Mouse (Mus musculus) neural tube, embryonic 11.5 days (tissue): ENCODE measurements around the gene Zfp513. TPM values are rescaled to one million over a fixed set of nuclear protein-coding genes. Genes with fewer than 3 reads are reported as not detected.
A peak's percentile ranks its signal among the peaks of the same experiment; 100 is the strongest.

Experiments used
- ATAC-seq: fragments of 200-750 bp; cut with Nextera tagmentation; 2 replicates; pipeline ENCODE4 v1.8.0; 2017; ENCODE audit warnings: moderate number of reproducible peaks, mild to moderate bottlenecking, moderate TSS enrichment, moderate library complexity; ENCODE audit not compliant: insufficient read depth, low FRiP score, low TSS enrichment
- DNase-seq: peaks from one replicate; pipeline ENCODE4 v3.0.0-alpha.2; 2015; ENCODE audit warnings: low spot score
- H3K27ac ChIP-seq: fragments of 300-500 bp; sonication (generic); 2 replicates; pipeline ENCODE4 v1.5.1; 2014; ENCODE audit warnings: low read depth, mild to moderate bottlenecking, low read length
- H3K27me3 ChIP-seq: fragments of 300-500 bp; sonication (generic); 2 replicates; pipeline ENCODE4 v1.6.1; 2014; ENCODE audit warnings: mild to moderate bottlenecking, low read length, mixed read lengths; ENCODE audit not compliant: control insufficient read depth, insufficient read depth
- H3K36me3 ChIP-seq: fragments of 300-500 bp; sonication (generic); 2 replicates; pipeline ENCODE4 v1.6.1; 2014; ENCODE audit warnings: mild to moderate bottlenecking, low read length, moderate library complexity, mixed read lengths; ENCODE audit not compliant: control insufficient read depth, insufficient read depth
- H3K4me1 ChIP-seq: fragments of 300-500 bp; sonication (generic); 2 replicates; pipeline ENCODE4 v1.6.1; 2014; ENCODE audit warnings: low read length, mixed read lengths; ENCODE audit not compliant: control insufficient read depth, insufficient read depth
- H3K4me2 ChIP-seq: fragments of 300-500 bp; sonication (generic); 2 replicates; pipeline ENCODE4 v1.6.1; 2014; ENCODE audit warnings: low read depth, mild to moderate bottlenecking, moderate library complexity
- H3K4me3 ChIP-seq: fragments of 300-500 bp; sonication (generic); 2 replicates; pipeline ENCODE4 v1.5.1; 2014; ENCODE audit warnings: low read depth, low read length
- H3K9ac ChIP-seq: fragments of 300-500 bp; sonication (generic); 2 replicates; pipeline ENCODE4 v1.6.1; 2014; ENCODE audit warnings: mild to moderate bottlenecking, low read length
- H3K9me3 ChIP-seq: fragments of 300-500 bp; sonication (generic); 2 replicates; pipeline ENCODE4 v1.6.1; 2016; ENCODE audit warnings: low read length; ENCODE audit not compliant: control insufficient read depth
- WGBS: fragments of 180-500 bp; shearing (Covaris S2); extraction: QIAGEN DNeasy Blood & Tissue Kit; methylation state at CpG from one replicate; pipeline ENCODE4 v1.1.7; 2014; 5-methylcytosine and 5-hydroxymethylcytosine counted together
- polyA plus RNA-seq: library from polyadenylated mRNA; unstranded; fragments of >200 nt; fragmentation: Nextera tagmentation; extraction: Ambion mirVana; gene quantifications from 2 replicates; pipeline ENCODE4 v1.2.1, GENCODE M21; 2014

The Zfp513 gene
- polyA plus RNA-seq, 1 experiment from 2014 or later: 7.0 TPM

GRCm38 (mm10) chr5:31203866-31204265 lies 1.8 kb upstream of the Zfp513 start:
- H3K27ac ChIP-seq: no peak overlapping the region
- DNase-seq (no peak), ATAC-seq (no peak)
- WGBS: 89% methylated on average over 2 of the region's 2 CpGs
- peaks cover 14% of the 10 kb centered on the region; the same call in 1 of the 2 replicates for H3K4me1 ChIP-seq
- H3K4me2 ChIP-seq: no peak overlapping the region
- H3K27me3 ChIP-seq: no peaks in the 10 kb centered on the region
- H3K4me3 ChIP-seq: no peak overlapping the region
- peaks cover 5% of the 10 kb centered on the region for H3K9me3 ChIP-seq
- no peak overlapping the region for H3K9ac ChIP-seq
- peaks cover 29% of the 10 kb centered on the region for H3K36me3 ChIP-seq

- H3K9ac ChIP-seq: peak overlapping the region; percentile 67; the same call in 1 of the 2 replicates
- peak overlapping the region; percentile 70 for H3K4me2 ChIP-seq
- WGBS: 80% methylated on average over 7 of the region's 7 CpGs
- no peak for DNase-seq
- no peak for ATAC-seq
- peak overlapping the region; percentile 81 for H3K4me3 ChIP-seq
- H3K36me3 ChIP-seq: peaks cover 33% of the 10 kb centered on the region
- no peaks in the 10 kb centered on the region for H3K27me3 ChIP-seq
- H3K4me1 ChIP-seq: peaks cover 14% of the 10 kb centered on the region; the same call in 1 of the 2 replicates
- peak overlapping the region; percentile 76; the same call in 1 of the 2 replicates for H3K27ac ChIP-seq
- H3K9me3 ChIP-seq: peaks cover 5% of the 10 kb centered on the region
Observed at GRCm38 (mm10) chr5:31202933-31203332, 830 bp upstream of the Zfp513 start.

DNA sequence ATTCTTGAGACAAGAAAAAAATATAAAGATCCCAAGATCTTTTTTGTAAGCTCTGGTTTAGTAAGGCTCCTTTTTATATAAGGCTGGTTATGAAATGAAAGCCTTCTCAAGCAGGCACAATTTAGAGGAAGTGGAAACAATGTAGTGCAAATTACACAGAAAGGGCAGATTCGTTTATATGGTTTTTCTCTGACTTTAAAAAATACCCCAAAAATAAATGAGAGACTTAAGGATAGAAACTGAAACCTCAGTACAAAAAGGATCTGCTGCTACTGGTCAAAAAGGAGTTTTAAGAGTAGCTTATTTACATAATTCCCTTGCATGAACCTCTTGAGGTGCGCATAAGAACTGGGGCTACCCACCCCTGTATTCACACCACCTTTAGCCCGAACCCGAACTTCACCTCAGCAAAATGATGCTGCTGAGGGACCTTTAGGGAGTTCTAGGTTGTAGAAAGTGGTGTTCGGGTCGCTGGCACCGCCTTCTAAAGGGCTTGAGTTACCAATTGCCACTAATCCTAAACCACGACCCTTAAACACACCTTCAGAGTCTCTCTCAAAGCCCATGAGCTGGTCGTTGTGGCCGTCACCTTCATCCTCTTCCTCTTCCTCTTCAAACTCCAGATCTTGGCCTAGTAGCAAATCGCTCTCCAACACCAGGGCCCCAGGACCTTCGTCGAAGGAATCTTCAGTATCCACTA lies 911 bp downstream of the Zfp513 start:
- peak overlapping the region; percentile 81 for H3K4me3 ChIP-seq
- ATAC-seq (no peak), DNase-seq (no peak)
- H3K27me3 ChIP-seq: no peaks in the 10 kb centered on the region
- peak overlapping the region; percentile 89 for H3K4me2 ChIP-seq
- peaks cover 39% of the 10 kb centered on the region for H3K36me3 ChIP-seq
- H3K27ac ChIP-seq: peak overlapping the region; percentile 57; the same call in 1 of the 2 replicates
- peak overlapping the region; percentile 88 for H3K9ac ChIP-seq
- H3K4me1 ChIP-seq: peaks cover 14% of the 10 kb centered on the region; the same call in 1 of the 2 replicates
- 24% methylated on average over 13 of the region's 13 CpGs for WGBS
- peaks cover 5% of the 10 kb centered on the region for H3K9me3 ChIP-seq

DNA sequence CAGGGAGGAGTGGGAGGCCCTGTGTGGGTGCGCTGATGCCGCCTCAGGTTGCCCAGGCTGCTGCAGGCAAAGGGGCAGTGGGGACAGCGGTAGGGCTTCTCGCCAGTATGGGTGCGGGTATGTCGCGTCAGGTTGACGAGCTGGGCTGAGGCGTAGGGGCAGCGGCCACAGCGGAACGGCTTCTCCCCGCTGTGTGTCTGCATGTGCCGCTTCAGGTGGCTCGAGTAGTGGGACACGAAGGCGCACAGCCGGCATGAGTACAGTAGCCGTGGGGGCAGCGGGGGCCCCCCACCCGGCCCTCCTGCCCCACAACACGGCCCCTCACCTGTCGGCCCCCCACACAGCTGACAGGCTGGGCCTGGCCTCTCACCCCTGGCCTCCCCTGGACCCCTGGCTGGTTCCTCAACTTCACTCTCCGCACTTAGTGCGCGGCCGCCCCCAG lies 1.8 kb downstream of the Zfp513 start:
- Histone ChIP-seq H3K4me3 (peak overlapping the region; percentile 12; the same call in 1 of the 2 replicates), H3K4me2 (peak overlapping the region; percentile 89; the same call in 1 of the 2 replicates), H3K27ac (no peak overlapping the region; the same call in 1 of the 2 replicates), H3K36me3 (peaks cover 37% of the 10 kb centered on the region), H3K9me3 (peaks cover 5% of the 10 kb centered on the region), H3K4me1 (peaks cover 14% of the 10 kb centered on the region; the same call in 1 of the 2 replicates), H3K27me3 (no peaks in the 10 kb centered on the region), H3K9ac (no peak overlapping the region)
- no peak for DNase-seq
- no peak for ATAC-seq
- 90% methylated on average over 27 of the region's 27 CpGs for WGBS

- no peak for DNase-seq
- H3K4me1 ChIP-seq: peaks cover 14% of the 10 kb centered on the region; the same call in 1 of the 2 replicates
- no peak overlapping the region for H3K4me2 ChIP-seq
- 87% methylated on average over 9 of the region's 9 CpGs for WGBS
- no peak overlapping the region for H3K9ac ChIP-seq
- H3K4me3 ChIP-seq: peak overlapping the region; percentile 12; the same call in 1 of the 2 replicates
- peaks cover 5% of the 10 kb centered on the region for H3K9me3 ChIP-seq
- ATAC-seq: no peak
- H3K27ac ChIP-seq: no peak overlapping the region; the same call in 1 of the 2 replicates
- H3K36me3 ChIP-seq: peaks cover 37% of the 10 kb centered on the region
- no peaks in the 10 kb centered on the region for H3K27me3 ChIP-seq
Observed at GRCm38 (mm10) chr5:31199893-31200292, 2.2 kb downstream of the Zfp513 start.

DNA sequence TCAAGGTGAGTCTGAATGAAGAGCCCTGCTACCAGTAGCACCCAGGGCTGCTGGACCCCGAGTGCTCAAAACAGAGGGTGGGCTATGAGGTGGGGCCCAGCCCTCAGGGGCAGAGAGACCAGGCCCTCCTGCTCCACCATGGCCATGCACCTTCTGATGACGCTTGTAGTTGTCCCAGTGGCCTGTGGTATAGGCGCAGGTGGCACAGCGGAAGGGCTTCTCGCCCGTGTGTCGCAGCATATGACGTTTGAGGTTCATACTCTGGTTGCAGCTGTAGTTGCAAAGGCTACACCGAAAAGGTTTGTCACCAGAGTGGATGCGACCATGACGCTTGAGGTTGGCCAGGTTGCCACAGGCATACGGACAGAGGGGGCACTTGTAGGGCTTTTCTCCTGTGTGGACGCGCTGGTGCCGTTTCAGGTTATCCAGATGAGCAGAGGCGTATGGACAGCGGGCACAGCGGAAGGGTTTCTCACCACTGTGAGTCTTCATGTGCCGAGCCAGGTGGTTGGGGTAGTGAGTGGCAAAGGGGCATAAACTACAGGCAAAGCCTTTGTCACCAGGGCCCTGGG lies 2.7 kb downstream of the Zfp513 start:
- 94% methylated on average over 19 of the region's 19 CpGs for WGBS
- Histone ChIP-seq H3K4me2 (no peak overlapping the region), H3K36me3 (peaks cover 37% of the 10 kb centered on the region), H3K4me1 (peaks cover 14% of the 10 kb centered on the region), H3K9me3 (peaks cover 5% of the 10 kb centered on the region), H3K9ac (no peak overlapping the region), H3K4me3 (no peak overlapping the region), H3K27ac (no peak overlapping the region; the same call in 1 of the 2 replicates), H3K27me3 (no peaks in the 10 kb centered on the region)
- no peak for DNase-seq
- ATAC-seq: no peak

GRCm38 (mm10) chr5:31198616-31199320 lies 3.3 kb downstream of the Zfp513 start:
- Histone ChIP-seq H3K4me1 (peaks cover 20% of the 10 kb centered on the region), H3K27ac (no peak overlapping the region), H3K27me3 (no peaks in the 10 kb centered on the region), H3K4me3 (no peak overlapping the region), H3K9ac (no peak overlapping the region), H3K36me3 (peaks cover 37% of the 10 kb centered on the region), H3K4me2 (no peak overlapping the region), H3K9me3 (peaks cover 5% of the 10 kb centered on the region)
- 86% methylated on average over 5 of the region's 5 CpGs for WGBS
- no peak for DNase-seq
- ATAC-seq: no peak

DNA sequence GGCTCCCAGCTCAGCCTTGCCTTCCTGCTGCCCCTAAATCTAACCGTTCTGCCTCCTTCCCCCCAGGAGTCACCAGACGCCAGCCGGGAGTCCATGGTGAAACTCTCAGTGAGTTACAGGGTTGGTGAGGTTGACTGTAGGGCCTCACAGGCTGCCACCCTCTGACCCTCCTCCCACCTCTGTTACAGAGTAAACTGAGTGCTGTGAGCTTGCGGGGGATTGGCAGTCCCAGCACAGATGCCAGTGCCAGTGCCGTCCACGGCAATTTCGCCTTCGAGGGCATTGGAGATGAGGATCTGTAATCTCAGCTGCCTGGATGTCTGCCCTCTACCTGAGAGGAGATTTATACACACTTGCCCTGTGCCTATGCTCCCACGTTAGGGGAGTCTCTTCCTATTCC lies 3.9 kb downstream of the Zfp513 start:
- Histone ChIP-seq H3K27me3 (no peaks in the 10 kb centered on the region), H3K9me3 (peaks cover 5% of the 10 kb centered on the region), H3K36me3 (peaks cover 35% of the 10 kb centered on the region), H3K27ac (no peak overlapping the region), H3K9ac (no peak overlapping the region), H3K4me3 (no peak overlapping the region), H3K4me1 (peaks cover 20% of the 10 kb centered on the region), H3K4me2 (no peak overlapping the region)
- WGBS: 93% methylated on average over 9 of the region's 9 CpGs
- no peak for ATAC-seq
- no peak for DNase-seq
